ENCODE assay signal across 13 mouse cellular contexts in the genomic region with DNA sequence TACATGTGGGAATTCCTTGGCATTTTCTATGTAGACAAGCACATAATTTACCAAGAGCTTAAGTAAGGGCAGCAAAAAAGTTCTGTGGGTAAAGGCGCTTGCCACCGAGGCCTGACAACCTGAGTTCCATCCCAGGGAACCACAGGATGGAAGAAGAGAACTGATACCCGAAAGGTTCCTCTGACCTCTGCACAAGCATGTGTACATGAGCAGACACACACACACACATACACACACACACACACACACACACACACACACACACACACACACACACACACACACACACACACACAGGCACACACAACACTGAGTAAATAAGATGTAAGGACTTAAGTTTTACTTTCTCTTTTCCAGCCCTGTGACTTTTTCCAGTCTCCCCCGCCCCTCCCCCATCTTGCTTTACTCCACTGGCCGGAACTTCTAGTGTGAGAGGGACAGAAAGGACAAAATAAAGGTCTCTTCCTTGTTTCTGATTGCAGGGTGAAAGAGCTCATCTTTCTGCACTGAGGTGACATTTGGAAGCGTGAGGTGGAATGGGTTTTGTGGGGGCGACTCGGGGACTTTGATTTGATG. TPM values are rescaled to one million over a fixed set of nuclear protein-coding genes. Genes with fewer than 3 reads are reported as not detected.
DNase-seq lines count a peak whose midpoint lies in the region; ATAC-seq and TF ChIP-seq lines count a peak whose summit lies in the region.
"Had no signal": no experiment of that assay in that cellular context is flagged by ENCODE, and none has a peak within 500 bp of the region (broad histone marks: within the 10 kb centered on the region; RNA-seq: fewer than 3 reads in every experiment).

No protein-coding gene starts in this region.

- no peaks in the 10 kb centered on the region for H3K27me3 ChIP-seq in hindbrain, embryonic 15.5 days
- no peaks in the 10 kb centered on the region for H3K27me3 ChIP-seq in hindbrain, embryonic 13.5 days
- H3K27me3 ChIP-seq in midbrain, embryonic 10.5 days (ENCODE audit: low read depth, poor library complexity, severe bottlenecking): no peaks in the 10 kb centered on the region
- H3K27me3 ChIP-seq in midbrain, postnatal 0 days (ENCODE audit: insufficient read depth, low read length): no peaks in the 10 kb centered on the region
- H3K27me3 ChIP-seq: heart, embryonic 12.5 days; neural tube, embryonic 13.5 days had no signal

- WGBS in hindbrain, embryonic 15.5 days: 69% methylated on average over 8 of the region's 8 CpGs
- WGBS in hindbrain, embryonic 13.5 days: 76% methylated on average over 8 of the region's 8 CpGs
- WGBS in midbrain, embryonic 10.5 days: 70% methylated on average over 8 of the region's 8 CpGs
- 68% methylated on average over 8 of the region's 8 CpGs for WGBS in midbrain, postnatal 0 days

- H3K27ac ChIP-seq in hindbrain, embryonic 15.5 days (replicated peaks): 0 out of 2 replicates have a peak overlapping the region, but pooled peaks have one; percentile 74
- no peak overlapping the region for H3K27ac ChIP-seq in hindbrain, embryonic 13.5 days
- H3K27ac ChIP-seq in midbrain, embryonic 10.5 days (replicated peaks): peak overlapping the region; percentile 91
- H3K27ac ChIP-seq in midbrain, postnatal 0 days (ENCODE audit: low read depth, low read length): no peak overlapping the region
- H3K27ac ChIP-seq: liver, embryonic 13.5 days had no signal

- no peak overlapping the region for H3K4me2 ChIP-seq in hindbrain, embryonic 15.5 days
- H3K4me2 ChIP-seq in hindbrain, embryonic 13.5 days: no peak overlapping the region
- H3K4me2 ChIP-seq in midbrain, postnatal 0 days (ENCODE audit: low read depth, low read length, poor library complexity, severe bottlenecking): no peak overlapping the region
- H3K4me2 ChIP-seq: heart, embryonic 12.5 days; liver, embryonic 13.5 days; neural tube, embryonic 13.5 days had no signal

- H3K9ac ChIP-seq in hindbrain, embryonic 15.5 days: no peak overlapping the region
- H3K9ac ChIP-seq in hindbrain, embryonic 13.5 days: no peak overlapping the region
- H3K9ac ChIP-seq in midbrain, postnatal 0 days (replicated peaks; ENCODE audit: low read length, poor library complexity, severe bottlenecking): no peak overlapping the region
- H3K9ac ChIP-seq: heart, embryonic 12.5 days; liver, embryonic 13.5 days; neural tube, embryonic 13.5 days had no signal

- H3K4me3 ChIP-seq in hindbrain, embryonic 15.5 days: no peak overlapping the region
- no peak overlapping the region for H3K4me3 ChIP-seq in hindbrain, embryonic 13.5 days
- H3K4me3 ChIP-seq in midbrain, embryonic 10.5 days: no peak overlapping the region
- H3K4me3 ChIP-seq in midbrain, postnatal 0 days (ENCODE audit: low read depth, low read length): no peak overlapping the region
- H3K4me3 ChIP-seq: heart, embryonic 12.5 days; liver, embryonic 13.5 days; neural tube, embryonic 13.5 days had no signal

- TF ChIP-seq CTCF in midbrain, postnatal 0 days (IDR thresholded peaks at IDR 0.05): no peak

- peaks cover 24% of the 10 kb centered on the region for H3K4me1 ChIP-seq in hindbrain, embryonic 15.5 days (replicated peaks)
- peaks cover 21% of the 10 kb centered on the region for H3K4me1 ChIP-seq in hindbrain, embryonic 13.5 days (replicated peaks)
- H3K4me1 ChIP-seq in midbrain, embryonic 10.5 days: peaks cover 49% of the 10 kb centered on the region
- no peaks in the 10 kb centered on the region for H3K4me1 ChIP-seq in midbrain, postnatal 0 days (ENCODE audit: insufficient read depth, low read length)

- no peak for ATAC-seq in CD4-positive, CD25-positive, alpha-beta regulatory T cell, adult 4 months
- ATAC-seq in hindbrain, embryonic 15.5 days (ENCODE audit: low FRiP score, low read depth): no peak
- ATAC-seq in hindbrain, embryonic 13.5 days (ENCODE audit: low FRiP score): no peak
- no peak for ATAC-seq in midbrain, postnatal 0 days (ENCODE audit: low FRiP score)
- ATAC-seq: intestine, embryonic 16.5 days had no signal

- H3K9me3 ChIP-seq in hindbrain, embryonic 15.5 days: no peaks in the 10 kb centered on the region
- no peaks in the 10 kb centered on the region for H3K9me3 ChIP-seq in hindbrain, embryonic 13.5 days
- H3K9me3 ChIP-seq in midbrain, embryonic 10.5 days (replicated peaks): no peaks in the 10 kb centered on the region
- H3K9me3 ChIP-seq in midbrain, postnatal 0 days (ENCODE audit: low read length): no peaks in the 10 kb centered on the region
- H3K9me3 ChIP-seq: heart, embryonic 12.5 days; liver, embryonic 13.5 days; neural tube, embryonic 13.5 days had no signal

- H3K36me3 ChIP-seq in hindbrain, embryonic 15.5 days: no peaks in the 10 kb centered on the region
- H3K36me3 ChIP-seq in hindbrain, embryonic 13.5 days: no peaks in the 10 kb centered on the region
- no peaks in the 10 kb centered on the region for H3K36me3 ChIP-seq in midbrain, embryonic 10.5 days
- no peaks in the 10 kb centered on the region for H3K36me3 ChIP-seq in midbrain, postnatal 0 days (ENCODE audit: insufficient read depth, low read length)
- H3K36me3 ChIP-seq: heart, embryonic 12.5 days; liver, embryonic 13.5 days; neural tube, embryonic 13.5 days had no signal

- peak; percentile 28 for DNase-seq in CD4-positive, CD25-positive, alpha-beta regulatory T cell, adult 2 months (ENCODE audit: low read depth, low spot score)
- no peak for DNase-seq in midbrain, embryonic 10.5 days (ENCODE audit: low spot score)
- DNase-seq in midbrain, postnatal 0 days (ENCODE audit: low spot score): no peak
- peak; percentile 71 for DNase-seq in lung, postnatal 36 days
- DNase-seq in embryo, embryonic 10 days (ENCODE audit: low spot score): no peak
- DNase-seq: adrenal gland, adult 8-10 months; liver, embryonic 13.5 days had no signal

RNA-seq across cellular contexts. Expression of gene Alpl, which starts 32.2 kb away (rescaled TPM):
- 1 to 10 TPM; 1.5 to 2.8 TPM for polyA plus RNA-seq in CD4-positive, CD25-positive, alpha-beta regulatory T cell, adult 4 months (2017; shearing (Covaris generic))
- 11.4 and 14.7 TPM in 2 replicates for polyA plus RNA-seq in hindbrain, embryonic 15.5 days (2015; fragmentation: Nextera tagmentation; extraction: Ambion mirVana)
- polyA plus RNA-seq in hindbrain, embryonic 13.5 days (2015; fragmentation: Nextera tagmentation; extraction: Ambion mirVana): 6.9 and 10.2 TPM in 2 replicates
- 34.2 and 38.6 TPM in 2 replicates for polyA plus RNA-seq in midbrain, embryonic 10.5 days (2016; fragmentation: Nextera tagmentation; extraction: Ambion mirVana)
- 14.3 and 17.9 TPM in 2 replicates for total RNA-seq in midbrain, postnatal 0 days (2014; rRNA removed)
- 16.1 and 19.1 TPM in 2 replicates for polyA plus RNA-seq in midbrain, postnatal 0 days (2015; fragmentation: Nextera tagmentation; extraction: Ambion mirVana)

Comparison
In these comparisons a context has a peak if more than half of its experiments do, and no peak if none do; other contexts are left out.
1. H3K27ac ChIP-seq: peak in hindbrain, embryonic 15.5 days (single experiment) and midbrain, embryonic 10.5 days (single experiment); none in hindbrain, embryonic 13.5 days (single experiment) and midbrain, postnatal 0 days (single experiment).
2. DNase-seq: peak in CD4-positive, CD25-positive, alpha-beta regulatory T cell, adult 2 months (single experiment) and lung, postnatal 36 days (single experiment); none in midbrain, embryonic 10.5 days (single experiment), midbrain, postnatal 0 days (single experiment) and embryo, embryonic 10 days (single experiment).